Mouse (Mus musculus) common myeloid progenitor, adult 5-6 weeks (primary cell): ENCODE data around the gene Dph1. TPM values are rescaled to one million over a fixed set of nuclear protein-coding genes. Genes with fewer than 3 reads are reported as not detected.

Experiments used
- ATAC-seq: replicated peaks from 2 replicates; pipeline ENCODE4 v1.8.0; 2016; ENCODE audit warnings: low read depth, mild to moderate bottlenecking, moderate TSS enrichment, inconsistent platforms; ENCODE audit not compliant: poor library complexity, severe bottlenecking
- total RNA-seq: library from RNA; stranded (forward); fragments of 200-1000, 187-1606 nt; gene quantifications from 2 replicates; pipeline ENCODE4 v1.2.3, GENCODE M21; 2017

Gene Dph1
- total RNA-seq, 1 experiment from 2014 or later = 10.5 TPM

- no peak for ATAC-seq
Measured at GRCm38 (mm10) chr11:75206347-75206746, 15.3 kb upstream of the Dph1 start.

GRCm38 (mm10) chr11:75204472-75204871 lies 13.4 kb upstream of the Dph1 start:
- ATAC-seq = peak; percentile 46

- no peak for ATAC-seq
Measured at GRCm38 (mm10) chr11:75203926-75204325, 12.9 kb upstream of the Dph1 start.

GRCm38 (mm10) chr11:75201721-75202120 lies 10.7 kb upstream of the Dph1 start:
- no peak for ATAC-seq

- ATAC-seq = no peak
Measured at GRCm38 (mm10) chr11:75200935-75201334, 9.9 kb upstream of the Dph1 start.

GRCm38 (mm10) chr11:75199951-75200350 lies 8.9 kb upstream of the Dph1 start:
- no peak for ATAC-seq

DNA sequence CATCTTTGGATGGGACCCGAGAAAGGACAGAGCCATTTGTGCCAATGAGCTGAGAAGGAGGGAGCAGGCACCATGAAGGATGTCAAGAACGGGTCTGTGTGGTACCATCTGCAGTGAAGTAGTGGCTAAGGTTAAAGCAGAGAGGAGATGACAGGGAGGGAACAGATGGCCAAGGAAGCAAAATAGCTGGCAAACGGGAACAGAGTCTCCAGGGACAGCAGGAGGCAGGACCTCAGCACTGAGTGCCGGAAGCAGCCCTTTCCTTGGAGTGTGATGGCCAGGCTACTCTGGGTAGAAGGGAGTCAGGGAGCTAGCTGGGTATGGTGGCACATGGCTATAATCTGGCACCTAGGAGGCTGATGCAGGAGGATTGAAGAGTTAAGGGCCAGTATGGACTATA lies 7.8 kb upstream of the Dph1 start:
- no peak for ATAC-seq

GRCm38 (mm10) chr11:75197956-75198355 lies 6.9 kb upstream of the Dph1 start:
- peak; percentile 47; the same call in 1 of the 2 replicates for ATAC-seq

DNA sequence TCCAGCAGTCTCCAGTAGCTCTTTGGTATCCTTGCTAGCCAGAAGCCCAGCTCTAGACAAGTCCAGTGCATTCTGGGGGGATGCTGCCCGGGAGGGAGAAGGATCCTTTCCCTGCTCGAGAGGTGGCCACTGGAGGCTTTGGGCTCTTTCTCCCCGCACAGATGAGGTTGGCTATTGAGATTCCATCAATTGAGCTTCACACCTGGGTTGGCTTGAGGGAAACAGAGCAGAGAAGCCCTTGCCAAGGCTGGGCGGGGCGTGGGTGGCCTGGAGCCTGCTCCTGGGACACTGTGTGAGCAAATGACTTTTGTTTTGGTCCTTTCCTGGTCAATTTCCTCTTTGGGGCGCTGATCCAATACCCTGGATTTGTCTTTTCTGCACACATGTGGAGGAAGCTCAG lies 5.1 kb upstream of the Dph1 start:
- no peak for ATAC-seq

- peak; percentile 13; the same call in 1 of the 2 replicates for ATAC-seq
Measured at GRCm38 (mm10) chr11:75194850-75195461, 3.9 kb upstream of the Dph1 start.

DNA sequence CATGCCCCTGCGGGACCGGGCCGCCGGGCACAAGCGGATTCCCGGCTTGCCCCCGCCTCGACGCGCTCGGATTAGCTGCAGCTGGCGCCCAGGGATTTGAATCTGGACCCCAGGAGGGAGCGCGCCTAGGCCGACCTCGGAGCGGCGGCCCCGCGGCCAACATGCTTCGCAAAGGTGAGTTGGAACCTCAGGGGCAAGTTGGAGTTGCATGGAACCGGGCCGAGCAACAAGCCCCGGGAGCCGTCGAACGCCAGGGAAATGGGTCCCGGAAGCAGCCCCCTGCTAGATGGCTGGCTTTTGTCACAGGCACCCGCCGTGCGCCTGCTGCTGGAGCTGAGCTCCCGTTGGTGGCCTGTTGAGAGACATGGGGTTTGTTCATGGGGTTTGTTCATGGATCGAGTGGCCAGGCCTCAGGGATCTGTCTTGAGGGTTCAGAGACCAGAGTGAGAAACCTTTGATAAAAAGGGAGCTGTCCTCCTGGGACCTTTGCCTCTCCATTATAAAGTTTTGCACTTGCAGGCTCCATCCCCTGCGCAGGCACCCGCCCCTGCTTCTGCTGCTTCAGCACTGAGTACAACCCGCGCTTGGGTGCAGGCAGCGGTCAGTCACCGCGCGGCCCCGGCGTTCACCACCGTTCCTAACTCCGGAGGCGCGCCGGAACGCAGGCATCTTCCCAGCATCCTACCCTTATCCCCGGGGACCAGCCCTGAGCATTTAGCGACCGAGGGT lies 3.2 kb upstream of the Dph1 start:
- no peak for ATAC-seq

GRCm38 (mm10) chr11:75193256-75194071 lies 2.4 kb upstream of the Dph1 start, which contains the start of gene Rtn4rl1:
TSS of gene Rtn4rl1 (plus strand) at chr11:75193783.
- ATAC-seq = no peak

DNA sequence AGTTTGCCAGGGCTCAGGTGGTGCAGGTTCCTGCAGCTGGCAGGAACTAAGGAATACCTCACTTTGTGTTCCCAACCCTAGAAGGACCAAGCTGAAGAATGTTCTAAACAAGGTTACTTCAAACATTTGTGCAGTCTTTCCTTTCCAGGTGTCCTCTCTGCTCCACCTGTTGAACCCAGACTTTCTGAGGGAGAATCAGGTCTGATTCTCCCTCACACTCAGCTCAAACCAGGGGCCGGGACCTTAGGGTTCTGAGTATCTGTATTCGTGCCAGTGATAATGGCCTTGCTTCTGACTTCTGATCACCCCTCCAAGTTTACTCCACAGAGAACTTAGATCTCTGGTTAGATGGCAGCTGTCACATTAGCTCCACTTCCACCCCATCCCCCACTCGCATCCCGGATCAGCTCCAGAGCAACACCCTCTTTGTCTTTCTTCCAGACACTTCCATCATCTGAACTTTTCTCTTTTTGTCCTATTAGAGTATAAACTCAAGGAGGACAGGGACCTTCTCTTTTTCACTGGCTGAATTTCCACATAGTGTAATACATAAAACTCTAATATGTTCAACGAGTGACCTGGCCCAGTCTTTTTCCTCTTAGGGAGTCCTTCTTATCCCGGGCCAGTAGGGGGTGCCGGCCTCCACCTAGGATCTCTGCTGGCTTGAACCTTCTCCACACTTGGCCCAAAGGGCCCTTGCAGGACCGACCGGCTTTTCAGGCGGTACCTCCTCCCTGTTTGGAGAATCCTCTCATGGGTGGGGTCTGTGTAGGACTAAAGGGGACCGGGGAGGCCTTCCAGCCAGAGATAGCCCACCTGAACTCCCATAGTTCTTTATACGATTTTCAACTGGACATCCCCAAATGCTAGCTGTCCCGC lies 1.5 kb upstream of the Dph1 start:
- peak; percentile 60 for ATAC-seq

- no peak for ATAC-seq
Measured at GRCm38 (mm10) chr11:75191841-75192240, 800 bp upstream of the Dph1 start.

DNA sequence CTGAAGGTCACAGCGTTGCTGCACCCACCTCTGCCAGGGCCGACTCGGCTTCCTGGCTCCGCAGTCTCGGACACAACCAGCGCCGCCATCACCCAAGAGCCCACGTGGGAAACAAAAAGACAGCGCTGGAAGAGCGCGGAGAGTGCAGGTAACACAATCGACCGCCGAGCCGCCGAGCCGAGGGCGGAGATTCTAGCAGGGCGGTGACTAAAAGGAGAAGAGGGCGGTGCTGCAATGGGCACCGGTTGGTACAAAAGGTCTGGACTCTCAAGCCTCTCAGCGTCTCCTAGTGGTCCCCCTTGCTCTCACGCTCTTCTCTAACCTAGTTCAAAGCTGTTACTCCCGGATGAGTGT lies 693 bp downstream of the Dph1 start:
- peak; percentile 85 for ATAC-seq

- ATAC-seq = peak; percentile 10
Measured at GRCm38 (mm10) chr11:75189713-75190370, 1.2 kb downstream of the Dph1 start.

GRCm38 (mm10) chr11:75184986-75185385 lies 6.1 kb downstream of the Dph1 start:
- no peak for ATAC-seq

- ATAC-seq = no peak
Measured at GRCm38 (mm10) chr11:75184573-75184972, 6.5 kb downstream of the Dph1 start.

DNA sequence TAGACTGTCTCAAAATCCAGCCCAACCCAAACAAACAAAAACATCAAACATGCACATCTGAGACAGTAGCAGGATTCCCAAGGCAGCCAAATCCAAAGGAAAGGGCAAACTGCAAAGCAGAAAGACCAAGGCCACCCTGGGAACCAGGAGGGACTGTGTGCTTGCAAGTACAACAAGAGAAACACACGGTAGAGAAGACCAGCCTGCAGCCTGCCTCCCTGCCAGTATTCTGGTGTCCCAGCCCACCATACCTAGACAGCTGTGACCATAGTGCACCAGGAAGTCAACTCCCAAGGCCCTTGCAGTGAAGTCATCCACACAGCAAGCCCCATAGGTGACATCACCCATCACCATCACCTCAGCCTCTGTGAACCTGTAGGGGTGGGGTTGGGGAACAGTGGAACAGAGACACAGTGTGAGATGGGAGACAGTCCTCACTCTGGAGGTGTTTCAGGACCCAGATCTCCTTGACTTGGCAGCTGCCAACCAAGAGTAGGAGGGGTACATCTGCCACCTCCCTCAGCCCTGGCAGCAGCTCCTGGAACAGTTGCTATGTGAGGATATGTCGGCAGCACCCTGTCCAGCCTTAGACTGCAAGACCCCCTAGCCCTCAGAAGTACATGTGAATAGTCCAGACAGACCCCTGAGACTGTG lies 7.0 kb downstream of the Dph1 start:
- ATAC-seq = no peak
